Mouse (Mus musculus): Measurements from ENCODE around the gene Nsf. TPM values are rescaled to one million over a fixed set of nuclear protein-coding genes. Genes with fewer than 3 reads are reported as not detected.

The Nsf gene
- polyA plus RNA-seq, 1 experiment from 2014 or later = 25.8 TPM

DNA sequence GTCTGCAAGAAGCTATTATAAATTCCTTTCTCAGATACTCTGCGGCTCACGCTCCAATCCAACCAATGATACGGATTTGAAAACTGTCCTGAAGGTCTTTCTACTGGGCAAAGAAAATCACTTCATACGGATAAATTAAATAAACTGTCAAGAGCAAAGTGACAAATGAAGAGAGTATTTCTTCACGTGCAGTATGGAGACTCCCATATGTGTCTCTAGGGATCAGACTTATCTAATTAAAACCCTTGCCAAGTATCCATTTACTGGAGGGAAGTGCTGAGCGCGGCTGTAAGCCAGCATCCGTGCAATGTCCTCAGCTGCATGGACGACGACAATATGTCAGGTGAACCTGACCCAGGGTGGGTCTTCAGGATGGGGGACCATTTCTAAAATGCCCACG is 44.0 kb downstream of the Nsf start:
- H3K9ac ChIP-seq (ENCODE audit: low read depth, low read length) = no peak overlapping the region
- H3K4me1 ChIP-seq (ENCODE audit: control insufficient read depth, low read depth, low read length) = no peaks in the 10 kb centered on the region
- H3K4me2 ChIP-seq (ENCODE audit: low read depth, low read length) = no peak overlapping the region
- H3K36me3 ChIP-seq (ENCODE audit: control insufficient read depth, insufficient read depth) = peaks cover 11% of the 10 kb centered on the region
- H3K27me3 ChIP-seq (ENCODE audit: control insufficient read depth, insufficient read depth, low read depth, low read length) = no peaks in the 10 kb centered on the region
- WGBS (ENCODE audit: insufficient replicate concordance) = 85% methylated on average over 11 of the region's 11 CpGs
- H3K4me3 ChIP-seq (ENCODE audit: low read depth, low read length) = no peak overlapping the region
- H3K9me3 ChIP-seq (replicated peaks; ENCODE audit: control insufficient read depth, low read length) = no peaks in the 10 kb centered on the region
- no peak overlapping the region for H3K27ac ChIP-seq (ENCODE audit: low read length)
- ATAC-seq (ENCODE audit: low read depth) = no peak

DNA sequence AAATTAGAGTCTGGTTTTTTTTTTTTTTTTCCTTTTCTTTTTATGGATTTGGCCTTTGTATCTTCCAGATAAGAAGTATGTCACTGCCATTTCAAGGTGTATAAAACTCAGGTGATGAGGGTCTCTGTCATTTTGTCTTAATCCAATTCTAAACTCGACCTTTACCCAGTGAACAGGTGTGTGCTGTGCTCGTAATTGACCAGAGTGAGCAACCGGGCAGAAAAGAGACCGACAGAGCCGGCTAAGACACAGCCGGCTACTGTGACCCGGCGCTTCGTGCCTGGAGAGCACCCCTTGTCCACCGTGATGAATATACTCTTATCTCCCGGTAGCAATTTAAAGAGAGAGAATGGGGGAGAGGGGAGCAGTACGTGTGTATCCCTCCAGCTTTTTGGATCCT is 44.5 kb downstream of the Nsf start:
- Histone ChIP-seq H3K4me3 (ENCODE audit: low read depth, low read length) (no peak overlapping the region), H3K9me3 (replicated peaks; ENCODE audit: control insufficient read depth, low read length) (no peaks in the 10 kb centered on the region), H3K36me3 (ENCODE audit: control insufficient read depth, insufficient read depth) (peaks cover 11% of the 10 kb centered on the region), H3K4me1 (ENCODE audit: control insufficient read depth, low read depth, low read length) (no peaks in the 10 kb centered on the region), H3K4me2 (ENCODE audit: low read depth, low read length) (no peak overlapping the region), H3K9ac (ENCODE audit: low read depth, low read length) (no peak overlapping the region), H3K27ac (ENCODE audit: low read length) (no peak overlapping the region), H3K27me3 (ENCODE audit: control insufficient read depth, insufficient read depth, low read depth, low read length) (no peaks in the 10 kb centered on the region)
- ATAC-seq (ENCODE audit: low read depth) = no peak
- 81% methylated on average over 12 of the region's 12 CpGs for WGBS (ENCODE audit: insufficient replicate concordance)

DNA sequence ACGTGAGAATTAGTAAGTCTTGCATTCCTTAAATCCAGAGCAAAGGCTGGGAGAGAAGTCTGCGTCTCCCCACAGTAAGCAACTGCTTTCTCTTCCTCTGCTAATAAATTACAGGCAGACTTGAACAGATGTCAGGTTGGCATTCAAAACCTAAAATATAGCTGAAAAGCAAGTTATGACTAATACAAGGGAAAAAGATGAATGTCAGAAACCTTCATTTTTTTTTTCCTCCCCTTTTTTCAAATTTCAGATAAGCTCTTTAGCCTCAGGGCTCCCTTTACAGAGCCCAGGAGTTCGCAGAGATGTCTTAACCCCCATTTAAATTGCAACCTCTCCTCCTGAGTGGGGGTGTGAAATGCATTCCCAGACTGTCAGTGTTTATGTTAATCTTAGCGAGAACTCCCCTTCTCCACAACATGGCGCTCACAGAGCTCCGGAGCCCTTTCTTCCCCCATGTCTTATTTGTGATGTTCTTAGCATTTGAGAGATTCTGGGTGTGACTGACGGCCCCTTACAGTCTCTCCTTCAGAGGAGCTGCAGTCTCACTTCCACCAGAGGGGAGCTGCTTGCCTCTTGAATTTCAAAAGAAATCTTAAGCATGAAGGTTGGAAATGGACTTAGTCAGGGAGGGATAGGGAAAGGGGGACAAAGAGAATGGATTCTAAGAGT is 47.7 kb downstream of the Nsf start:
- no peak overlapping the region for H3K4me3 ChIP-seq (ENCODE audit: low read depth, low read length)
- no peaks in the 10 kb centered on the region for H3K27me3 ChIP-seq (ENCODE audit: control insufficient read depth, insufficient read depth, low read depth, low read length)
- no peak overlapping the region for H3K9ac ChIP-seq (ENCODE audit: low read depth, low read length)
- peaks cover 11% of the 10 kb centered on the region for H3K36me3 ChIP-seq (ENCODE audit: control insufficient read depth, insufficient read depth)
- H3K4me1 ChIP-seq (ENCODE audit: control insufficient read depth, low read depth, low read length) = no peaks in the 10 kb centered on the region
- H3K4me2 ChIP-seq (ENCODE audit: low read depth, low read length) = no peak overlapping the region
- 74% methylated on average over 7 of the region's 7 CpGs for WGBS (ENCODE audit: insufficient replicate concordance)
- H3K27ac ChIP-seq (ENCODE audit: low read length) = no peak overlapping the region
- no peak for ATAC-seq (ENCODE audit: low read depth)
- no peaks in the 10 kb centered on the region for H3K9me3 ChIP-seq (replicated peaks; ENCODE audit: control insufficient read depth, low read length)

- no peak overlapping the region for H3K27ac ChIP-seq (ENCODE audit: low read length)
- no peaks in the 10 kb centered on the region for H3K4me1 ChIP-seq (ENCODE audit: control insufficient read depth, low read depth, low read length)
- H3K9me3 ChIP-seq (replicated peaks; ENCODE audit: control insufficient read depth, low read length) = no peaks in the 10 kb centered on the region
- H3K36me3 ChIP-seq (ENCODE audit: control insufficient read depth, insufficient read depth) = peaks cover 11% of the 10 kb centered on the region
- no peak overlapping the region for H3K9ac ChIP-seq (ENCODE audit: low read depth, low read length)
- H3K4me2 ChIP-seq (ENCODE audit: low read depth, low read length) = no peak overlapping the region
- no peak for ATAC-seq (ENCODE audit: low read depth)
- WGBS (ENCODE audit: insufficient replicate concordance) = 67% methylated on average over 9 of the region's 9 CpGs
- H3K4me3 ChIP-seq (ENCODE audit: low read depth, low read length) = no peak overlapping the region
- no peaks in the 10 kb centered on the region for H3K27me3 ChIP-seq (ENCODE audit: control insufficient read depth, insufficient read depth, low read depth, low read length)
Observed at GRCm38 (mm10) chr11:103905506-103905905, 48.4 kb downstream of the Nsf start.

DNA sequence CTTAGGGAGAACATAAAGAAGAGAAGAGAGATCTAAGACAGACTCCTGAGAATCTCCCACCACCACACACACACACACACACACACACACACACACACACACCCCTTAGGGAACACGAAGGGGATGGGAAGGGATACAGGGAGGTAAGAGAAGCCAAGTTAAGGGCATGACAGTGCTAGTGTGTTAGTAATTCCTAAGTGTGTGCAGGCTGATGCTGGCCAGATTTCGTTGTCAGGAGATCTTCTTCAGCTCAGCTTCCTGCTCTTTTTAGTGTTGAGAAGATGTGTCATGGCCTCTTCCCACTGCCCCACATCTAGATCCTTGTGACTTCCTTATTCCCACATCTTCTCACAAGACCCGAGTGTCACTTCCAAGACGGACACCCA is 52.3 kb downstream of the Nsf start:
- Histone ChIP-seq H3K36me3 (ENCODE audit: control insufficient read depth, insufficient read depth) (no peaks in the 10 kb centered on the region), H3K4me2 (ENCODE audit: low read depth, low read length) (no peak overlapping the region), H3K4me1 (ENCODE audit: control insufficient read depth, low read depth, low read length) (no peaks in the 10 kb centered on the region), H3K27ac (ENCODE audit: low read length) (no peak overlapping the region), H3K9ac (ENCODE audit: low read depth, low read length) (no peak overlapping the region), H3K9me3 (replicated peaks; ENCODE audit: control insufficient read depth, low read length) (no peaks in the 10 kb centered on the region), H3K4me3 (ENCODE audit: low read depth, low read length) (no peak overlapping the region), H3K27me3 (ENCODE audit: control insufficient read depth, insufficient read depth, low read depth, low read length) (no peaks in the 10 kb centered on the region)
- ATAC-seq (ENCODE audit: low read depth) = no peak
- WGBS (ENCODE audit: insufficient replicate concordance) = 64% methylated on average over 4 of the region's 4 CpGs

GRCm38 (mm10) chr11:103900803-103901580 is 52.9 kb downstream of the Nsf start:
- H3K36me3 ChIP-seq (ENCODE audit: control insufficient read depth, insufficient read depth) = no peaks in the 10 kb centered on the region
- no peak for ATAC-seq (ENCODE audit: low read depth)
- 71% methylated on average over 20 of the region's 20 CpGs for WGBS (ENCODE audit: insufficient replicate concordance)
- no peak overlapping the region for H3K9ac ChIP-seq (ENCODE audit: low read depth, low read length)
- H3K4me2 ChIP-seq (ENCODE audit: low read depth, low read length) = no peak overlapping the region
- no peaks in the 10 kb centered on the region for H3K9me3 ChIP-seq (replicated peaks; ENCODE audit: control insufficient read depth, low read length)
- H3K27ac ChIP-seq (ENCODE audit: low read length) = no peak overlapping the region
- no peak overlapping the region for H3K4me3 ChIP-seq (ENCODE audit: low read depth, low read length)
- H3K4me1 ChIP-seq (ENCODE audit: control insufficient read depth, low read depth, low read length) = no peaks in the 10 kb centered on the region
- H3K27me3 ChIP-seq (ENCODE audit: control insufficient read depth, insufficient read depth, low read depth, low read length) = no peaks in the 10 kb centered on the region

- Histone ChIP-seq H3K4me1 (ENCODE audit: control insufficient read depth, low read depth, low read length) (no peaks in the 10 kb centered on the region), H3K4me3 (ENCODE audit: low read depth, low read length) (no peak overlapping the region), H3K27ac (ENCODE audit: low read length) (no peak overlapping the region), H3K9ac (ENCODE audit: low read depth, low read length) (no peak overlapping the region), H3K27me3 (ENCODE audit: control insufficient read depth, insufficient read depth, low read depth, low read length) (no peaks in the 10 kb centered on the region), H3K36me3 (ENCODE audit: control insufficient read depth, insufficient read depth) (no peaks in the 10 kb centered on the region; the same call in 1 of the 2 replicates), H3K9me3 (replicated peaks; ENCODE audit: control insufficient read depth, low read length) (no peaks in the 10 kb centered on the region), H3K4me2 (ENCODE audit: low read depth, low read length) (no peak overlapping the region)
- 79% methylated on average over 11 of the region's 11 CpGs for WGBS (ENCODE audit: insufficient replicate concordance)
- ATAC-seq (ENCODE audit: low read depth) = no peak
Observed at GRCm38 (mm10) chr11:103896966-103897750, 56.7 kb downstream of the Nsf start.

DNA sequence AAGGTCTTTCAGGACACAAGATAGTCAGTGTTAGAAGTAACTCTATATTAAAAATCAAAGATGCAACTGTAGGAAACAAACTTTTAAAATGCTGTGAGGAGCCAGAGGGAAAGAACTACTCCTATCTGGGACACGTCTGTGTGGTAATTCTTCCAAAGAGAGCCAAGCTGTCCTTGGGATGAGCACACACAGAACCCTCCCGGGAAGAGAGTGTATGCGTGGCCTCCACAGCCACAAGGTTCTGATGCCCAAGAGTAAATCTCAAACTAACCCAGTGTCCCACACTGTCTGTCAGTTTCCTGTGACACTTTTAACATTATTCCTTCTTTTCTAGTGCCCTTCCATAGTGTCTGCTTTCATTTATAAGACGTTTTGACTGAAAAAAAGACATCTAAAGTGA is 57.8 kb downstream of the Nsf start:
- 70% methylated on average over 4 of the region's 4 CpGs for WGBS (ENCODE audit: insufficient replicate concordance)
- no peak overlapping the region for H3K4me2 ChIP-seq (ENCODE audit: low read depth, low read length)
- ATAC-seq (ENCODE audit: low read depth) = no peak
- no peak overlapping the region for H3K27ac ChIP-seq (ENCODE audit: low read length)
- H3K4me1 ChIP-seq (ENCODE audit: control insufficient read depth, low read depth, low read length) = no peaks in the 10 kb centered on the region
- H3K4me3 ChIP-seq (ENCODE audit: low read depth, low read length) = no peak overlapping the region
- no peaks in the 10 kb centered on the region for H3K9me3 ChIP-seq (replicated peaks; ENCODE audit: control insufficient read depth, low read length)
- H3K27me3 ChIP-seq (ENCODE audit: control insufficient read depth, insufficient read depth, low read depth, low read length) = no peaks in the 10 kb centered on the region
- no peak overlapping the region for H3K9ac ChIP-seq (ENCODE audit: low read depth, low read length)
- H3K36me3 ChIP-seq (ENCODE audit: control insufficient read depth, insufficient read depth) = no peaks in the 10 kb centered on the region; the same call in 1 of the 2 replicates

GRCm38 (mm10) chr11:103892831-103893230 is 61.0 kb downstream of the Nsf start:
- H3K9ac ChIP-seq (ENCODE audit: low read depth, low read length) = no peak overlapping the region
- H3K27me3 ChIP-seq (ENCODE audit: control insufficient read depth, insufficient read depth, low read depth, low read length) = no peaks in the 10 kb centered on the region
- no peak for ATAC-seq (ENCODE audit: low read depth)
- H3K4me3 ChIP-seq (ENCODE audit: low read depth, low read length) = no peak overlapping the region
- no peaks in the 10 kb centered on the region; the same call in 1 of the 2 replicates for H3K36me3 ChIP-seq (ENCODE audit: control insufficient read depth, insufficient read depth)
- H3K4me2 ChIP-seq (ENCODE audit: low read depth, low read length) = no peak overlapping the region
- no peaks in the 10 kb centered on the region for H3K9me3 ChIP-seq (replicated peaks; ENCODE audit: control insufficient read depth, low read length)
- no peak overlapping the region for H3K27ac ChIP-seq (ENCODE audit: low read length)
- no peaks in the 10 kb centered on the region for H3K4me1 ChIP-seq (ENCODE audit: control insufficient read depth, low read depth, low read length)
- WGBS (ENCODE audit: insufficient replicate concordance) = 77% methylated on average over 10 of the region's 10 CpGs

Data from liver, embryonic 16.5 days (tissue).